Mouse (Mus musculus) megakaryocyte-erythroid progenitor cell, adult 5-6 weeks (primary cell): Measurements from ENCODE around the gene 4930544D05Rik. TPM values are rescaled to one million over a fixed set of nuclear protein-coding genes. Genes with fewer than 3 reads are reported as not detected.

Experiments
- ATAC-seq: replicated peaks from 2 replicates; pipeline ENCODE4 v1.8.0; 2016; ENCODE audit warnings: mild to moderate bottlenecking, inconsistent platforms; ENCODE audit not compliant: severe bottlenecking, poor library complexity, low FRiP score, low TSS enrichment
- total RNA-seq, 2 experiments: library from RNA; stranded (forward) in 1 of 2; stranded (reverse) in 1 of 2; fragments of 200-1000, 215-1000 nt in 1 of 2; fragments of >200 nt in 1 of 2; fragmentation: Nextera tagmentation in 1 of 2; gene quantifications; 2 replicates each; pipeline ENCODE4 v1.2.3; 2014 to 2017

4930544D05Rik gene
- total RNA-seq, 2 experiments from 2014 or later = not detected

DNA sequence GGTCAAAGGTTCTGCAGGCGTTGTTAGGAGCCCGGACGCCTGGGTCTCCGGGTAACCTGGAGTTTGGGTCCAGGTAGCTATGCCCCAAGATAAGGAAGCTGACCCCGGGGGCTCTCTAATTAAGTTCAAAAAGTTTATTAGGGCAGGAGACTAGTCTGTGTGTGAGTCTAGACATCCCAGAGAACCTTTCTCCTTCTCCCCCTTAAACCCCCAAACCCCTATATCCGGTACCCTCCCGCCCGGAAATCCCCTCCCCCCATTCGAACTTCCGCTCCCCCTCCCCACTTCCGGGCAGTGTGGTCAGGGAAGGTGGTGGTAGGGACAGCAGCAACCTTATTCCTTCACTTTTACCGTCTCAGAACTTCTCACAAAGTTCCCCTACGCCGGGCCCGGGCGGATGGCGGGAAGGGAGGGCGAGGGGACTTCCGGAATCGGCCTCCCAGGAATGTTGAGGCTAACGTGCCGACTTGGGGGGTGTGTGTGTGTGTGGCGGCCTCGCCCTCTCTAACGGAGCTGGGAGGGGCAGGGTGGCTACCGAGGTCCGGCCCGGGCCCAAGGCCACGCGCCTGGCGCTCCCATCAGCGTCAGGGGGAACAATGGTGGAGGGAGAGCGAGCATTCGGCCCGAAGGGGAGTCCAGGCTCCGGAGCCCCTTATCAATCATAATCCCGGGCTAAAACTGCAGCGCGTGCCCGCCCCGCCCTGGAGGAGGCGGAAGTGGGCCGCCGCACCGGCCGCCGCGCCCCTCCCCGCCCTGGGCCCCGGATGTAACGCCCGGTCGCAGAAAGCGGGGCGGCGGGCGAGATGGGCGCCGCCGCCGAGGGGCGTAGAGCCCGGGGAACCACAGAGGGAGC lies 37.9 kb downstream of the 4930544D05Rik start:
- 0 out of 2 replicates have a peak, but pooled peaks have one; percentile 8 for ATAC-seq

DNA sequence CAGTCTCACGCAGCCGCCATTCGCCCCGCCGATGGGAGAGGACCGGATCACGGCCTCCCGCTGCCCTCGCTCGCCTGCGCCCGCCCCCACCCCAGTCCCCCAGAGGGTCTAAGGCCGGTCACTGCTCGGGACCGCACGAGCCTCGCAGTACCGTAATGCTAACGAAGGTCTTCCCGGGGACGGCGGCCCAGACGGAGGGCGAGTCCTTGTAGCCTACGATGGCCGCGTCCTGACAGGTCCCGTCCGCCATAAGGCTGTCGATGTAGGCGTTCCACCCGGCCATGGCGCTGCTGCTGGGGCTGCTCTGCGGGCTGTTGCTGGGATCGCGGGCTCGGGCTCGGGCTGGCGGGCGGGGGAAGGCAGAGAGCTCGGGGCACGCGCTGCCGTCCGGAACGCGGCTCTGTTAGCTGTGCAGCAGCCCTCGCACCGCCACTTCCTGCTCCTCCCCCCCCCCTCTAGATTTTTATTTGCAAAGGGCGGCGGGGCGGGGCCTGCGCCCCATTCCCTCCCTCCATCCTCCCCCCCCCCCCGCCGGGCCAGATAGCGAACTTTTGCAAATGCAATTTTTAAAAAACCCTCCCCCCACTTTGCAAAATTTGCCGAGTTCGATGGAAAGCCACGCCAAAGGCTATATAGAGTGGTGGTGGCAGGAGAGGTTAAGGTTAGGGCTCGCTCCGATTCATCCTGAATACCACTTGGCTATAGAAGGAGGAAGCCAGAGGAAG lies 38.7 kb downstream of the 4930544D05Rik start, which contains the start of gene Pfn1:
Gene Pfn1, minus strand, starts transcription at position 447 of the 725 bp plus-strand sequence.
- peak; percentile 47 for ATAC-seq

DNA sequence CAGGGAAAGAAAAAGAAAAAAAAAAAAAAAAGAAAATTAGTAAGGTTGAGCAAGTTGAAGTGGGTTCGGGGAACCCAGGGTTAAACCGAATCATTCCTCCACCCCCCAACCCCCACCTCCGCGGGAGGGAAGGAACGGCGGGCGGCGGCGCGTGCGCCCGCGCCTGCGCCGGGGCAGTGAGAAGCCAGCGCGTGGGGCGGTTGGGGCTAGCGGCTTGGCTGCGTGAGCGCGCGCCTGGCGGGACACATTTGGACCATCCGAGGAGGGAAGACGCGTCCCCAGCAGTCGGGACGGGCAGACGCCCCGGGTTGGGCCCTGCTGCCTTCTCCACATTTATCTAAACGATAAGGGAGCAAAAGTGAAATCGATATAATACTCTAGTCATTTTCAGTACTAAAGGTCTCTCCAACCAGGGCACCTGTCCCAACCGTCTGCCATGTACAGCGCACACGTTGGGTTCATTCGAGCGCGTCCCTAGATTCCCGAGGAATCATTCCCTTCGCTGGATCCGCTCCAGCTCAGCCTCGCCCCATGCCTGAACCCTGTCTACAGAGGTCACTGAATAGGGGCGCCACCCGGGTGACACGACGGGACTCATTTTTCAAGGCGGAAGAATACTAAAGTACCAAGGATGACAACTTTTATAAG lies 39.4 kb downstream of the 4930544D05Rik start:
- ATAC-seq = peak; percentile 33

DNA sequence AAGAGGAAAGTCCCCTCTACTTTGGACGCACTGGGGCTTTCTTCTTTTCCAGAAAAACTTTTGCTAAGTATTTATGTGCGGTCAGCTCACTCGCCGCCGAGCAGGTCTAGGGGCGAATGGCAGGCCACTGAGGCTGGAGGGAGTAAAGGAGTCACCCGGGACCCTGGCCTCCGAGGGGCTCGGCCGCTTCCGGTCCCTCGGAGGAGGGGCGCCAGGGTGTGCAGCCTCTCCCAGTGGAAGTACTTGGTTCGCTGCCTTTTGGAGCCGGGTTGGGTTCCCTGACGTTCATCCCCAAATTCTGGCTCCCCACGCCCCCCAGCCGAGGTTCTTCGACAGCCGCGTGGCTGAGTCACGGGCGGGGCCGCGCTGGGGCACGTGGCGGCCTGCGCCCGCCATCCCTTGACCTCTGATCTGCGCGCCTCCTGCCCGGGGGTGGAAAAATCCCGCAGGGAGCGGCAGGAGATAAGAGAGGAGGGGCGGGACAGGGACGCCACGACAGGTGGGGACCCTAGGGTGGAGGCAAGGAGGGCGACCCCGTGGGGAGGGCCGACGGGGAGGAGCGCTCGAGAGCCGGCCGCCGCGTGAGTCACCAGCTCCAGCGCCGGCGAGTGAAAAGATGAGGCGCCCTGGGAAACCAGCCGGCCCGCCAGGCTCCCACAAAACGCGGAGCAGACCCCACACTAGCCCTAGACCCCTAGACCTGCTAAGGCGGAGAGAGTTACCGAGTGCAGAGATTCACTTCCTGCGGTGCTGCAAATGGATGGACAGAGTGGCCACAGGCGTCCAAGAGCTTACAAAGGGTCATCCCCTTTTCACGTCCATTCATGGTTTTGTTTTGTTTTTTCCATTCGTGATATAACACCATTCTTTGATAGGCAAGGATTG lies 40.2 kb downstream of the 4930544D05Rik start:
- no peak for ATAC-seq

DNA sequence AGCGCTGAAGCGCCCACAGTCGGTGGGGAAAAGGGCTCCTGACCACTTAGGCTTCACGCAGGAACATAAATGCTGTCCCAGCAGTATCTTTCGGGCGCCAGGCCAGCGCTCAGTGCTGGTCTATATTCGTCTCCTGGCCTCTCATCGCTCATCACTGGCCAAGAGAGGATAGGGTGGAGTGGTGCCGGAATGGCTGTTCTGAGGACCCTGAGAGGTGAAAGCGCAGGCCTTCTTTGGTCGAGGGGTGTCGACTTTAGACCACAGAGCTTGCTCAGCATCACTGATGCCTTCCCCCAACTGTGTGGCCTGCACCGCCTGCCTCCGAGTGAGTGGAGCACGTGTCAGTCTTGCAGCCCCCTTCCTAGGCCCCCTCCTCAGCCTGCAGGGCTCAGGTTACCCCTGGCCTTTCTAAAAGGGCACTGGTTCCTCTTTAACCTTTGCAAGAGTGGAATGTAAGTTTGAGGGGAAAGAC lies 40.8 kb downstream of the 4930544D05Rik start:
- ATAC-seq = no peak

DNA sequence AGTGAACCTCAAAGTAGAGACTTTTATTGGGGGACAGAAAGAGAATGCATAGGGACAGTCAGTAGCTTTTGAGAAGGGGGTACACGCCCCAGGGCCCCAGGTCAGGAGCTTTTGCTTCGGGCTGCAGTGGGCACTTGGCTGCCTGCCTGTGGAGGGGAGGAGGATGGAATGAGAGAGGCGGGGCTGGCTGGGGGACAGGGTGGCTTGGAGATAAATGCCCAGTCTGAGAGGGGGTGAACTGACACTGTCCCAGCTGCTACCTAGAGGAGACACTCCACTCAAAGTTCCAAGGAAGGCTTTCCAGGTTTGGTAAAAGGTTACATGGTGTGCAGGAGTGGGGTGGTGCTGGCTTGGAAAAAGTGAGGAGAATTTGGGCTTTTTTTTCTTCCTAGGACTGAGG lies 41.3 kb downstream of the 4930544D05Rik start, which contains the start of gene Eno3:
Gene Eno3, plus strand, starts transcription at position 239 of the 400 bp plus-strand sequence.
- no peak for ATAC-seq

DNA sequence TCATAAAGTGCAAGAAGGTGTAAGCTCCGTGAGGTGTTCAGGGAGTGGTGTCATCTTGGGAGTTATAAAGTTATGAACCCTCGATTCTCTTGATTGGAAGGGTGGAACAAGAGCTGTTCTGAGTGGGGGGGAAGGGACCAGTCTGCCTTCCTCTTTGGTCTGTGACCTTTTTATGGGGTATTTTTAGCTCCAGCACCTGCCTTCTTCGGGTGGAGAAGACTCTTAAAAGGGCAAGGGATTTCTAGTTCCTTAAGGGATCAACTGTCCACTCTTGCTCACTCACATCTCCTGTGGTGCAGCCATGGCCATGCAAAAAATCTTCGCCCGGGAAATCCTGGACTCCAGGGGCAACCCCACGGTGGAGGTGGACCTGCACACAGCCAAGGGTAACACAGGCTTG lies 41.9 kb downstream of the 4930544D05Rik start:
- ATAC-seq = no peak

DNA sequence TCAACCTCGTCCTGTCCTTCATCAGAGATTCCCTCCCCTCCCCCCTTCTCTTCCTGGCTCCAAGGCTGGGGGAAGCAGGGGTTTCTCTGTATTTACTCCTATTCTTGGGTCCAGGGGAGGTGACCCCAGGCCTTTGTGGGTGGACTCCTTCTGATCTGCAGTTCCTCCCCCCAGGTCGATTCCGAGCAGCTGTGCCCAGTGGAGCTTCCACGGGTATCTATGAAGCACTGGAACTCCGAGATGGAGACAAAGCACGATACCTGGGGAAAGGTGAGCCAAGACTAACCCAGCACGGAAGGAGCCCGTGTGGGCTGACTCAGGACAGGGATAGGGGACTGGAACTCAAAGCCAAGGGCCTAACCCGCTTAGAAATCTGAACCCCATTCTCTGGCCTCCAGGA lies 42.3 kb downstream of the 4930544D05Rik start:
- ATAC-seq = no peak

DNA sequence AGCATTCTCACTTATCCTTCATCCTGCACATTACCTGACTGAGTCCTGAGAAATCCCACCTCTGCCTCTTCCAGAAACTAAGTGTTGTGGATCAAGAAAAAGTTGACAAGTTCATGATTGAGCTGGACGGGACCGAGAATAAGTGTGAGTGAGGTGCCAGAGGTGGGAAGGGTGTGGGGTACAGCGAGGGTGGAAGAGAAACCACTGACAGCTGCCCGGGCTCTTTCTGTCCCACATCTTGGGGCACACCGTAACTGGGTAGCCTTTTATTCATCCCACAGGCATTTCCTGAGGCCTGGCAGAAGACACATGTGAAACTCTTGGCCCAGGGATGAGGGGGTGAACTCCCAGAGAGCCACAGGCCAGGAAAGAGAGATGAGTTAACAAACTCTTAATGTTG lies 42.9 kb downstream of the 4930544D05Rik start:
- no peak for ATAC-seq

DNA sequence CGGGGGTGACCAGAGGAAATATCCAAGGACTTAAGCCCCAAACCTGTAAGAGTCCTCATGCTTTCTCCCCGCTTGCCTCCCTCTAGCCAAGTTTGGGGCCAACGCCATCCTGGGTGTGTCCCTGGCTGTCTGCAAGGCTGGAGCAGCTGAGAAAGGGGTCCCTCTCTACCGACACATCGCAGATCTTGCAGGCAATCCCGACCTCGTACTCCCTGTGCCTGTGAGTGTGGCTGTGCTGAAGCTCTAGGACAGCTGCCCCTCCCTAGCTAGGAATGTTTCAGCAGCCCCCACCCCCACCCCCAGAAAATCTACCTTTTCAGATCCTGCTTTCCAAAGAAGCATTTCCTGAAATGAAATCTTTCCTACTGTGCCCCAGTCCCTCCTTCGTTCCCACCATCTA lies 43.3 kb downstream of the 4930544D05Rik start:
- no peak for ATAC-seq

DNA sequence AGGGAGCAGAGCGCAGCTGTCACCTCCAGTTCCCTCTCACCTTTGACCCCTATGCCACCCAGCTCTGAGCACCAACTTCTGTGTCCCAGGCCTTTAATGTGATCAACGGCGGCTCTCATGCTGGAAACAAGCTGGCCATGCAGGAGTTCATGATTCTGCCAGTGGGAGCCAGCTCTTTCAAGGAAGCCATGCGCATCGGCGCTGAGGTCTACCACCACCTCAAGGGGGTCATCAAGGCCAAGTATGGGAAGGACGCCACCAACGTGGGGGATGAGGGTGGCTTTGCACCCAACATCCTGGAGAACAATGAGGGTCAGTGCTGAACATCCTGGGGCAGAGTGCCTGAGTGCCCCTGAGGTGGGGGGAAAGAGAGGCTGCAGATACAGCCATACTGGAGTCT lies 44.9 kb downstream of the 4930544D05Rik start:
- ATAC-seq = no peak

DNA sequence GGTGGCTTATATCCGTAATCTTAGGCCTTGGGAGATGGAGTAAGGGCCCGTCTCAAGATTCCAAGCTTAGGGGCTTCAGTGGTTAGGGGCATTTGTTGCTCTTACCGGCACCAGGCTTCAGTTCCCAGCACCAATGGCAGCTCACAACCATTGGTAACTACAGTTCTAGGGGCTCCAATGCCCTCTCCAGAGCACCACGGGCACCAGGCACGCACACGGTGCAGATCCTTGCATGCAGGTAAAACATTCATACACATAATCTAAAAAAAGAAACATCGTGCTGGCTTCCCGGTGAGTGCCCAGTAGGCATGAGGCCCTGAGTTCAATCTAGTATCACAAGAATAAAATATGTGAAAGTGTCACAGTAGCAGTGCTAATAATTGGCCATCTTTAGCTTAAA lies 47.5 kb downstream of the 4930544D05Rik start:
- no peak for ATAC-seq

DNA sequence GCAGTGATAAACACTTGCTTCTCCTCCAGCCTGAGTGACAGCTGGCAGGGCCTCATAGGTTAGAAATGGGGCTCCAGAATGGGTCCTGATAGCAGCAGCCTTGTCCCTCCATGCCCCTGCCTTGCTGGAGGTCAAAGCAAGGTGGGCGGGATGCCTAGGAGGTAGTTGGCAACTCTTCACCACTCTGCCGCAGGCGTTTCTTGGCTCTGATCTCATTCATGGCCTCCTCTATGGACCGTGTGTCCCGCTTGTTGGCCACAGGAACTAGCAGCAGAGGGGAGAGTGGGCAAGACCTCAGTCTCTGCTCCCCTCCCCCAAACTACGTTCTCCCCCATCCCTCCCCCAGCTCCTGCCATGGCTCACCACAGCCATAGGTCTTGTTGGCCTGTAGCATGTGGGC lies 48.3 kb downstream of the 4930544D05Rik start:
- ATAC-seq = no peak

DNA sequence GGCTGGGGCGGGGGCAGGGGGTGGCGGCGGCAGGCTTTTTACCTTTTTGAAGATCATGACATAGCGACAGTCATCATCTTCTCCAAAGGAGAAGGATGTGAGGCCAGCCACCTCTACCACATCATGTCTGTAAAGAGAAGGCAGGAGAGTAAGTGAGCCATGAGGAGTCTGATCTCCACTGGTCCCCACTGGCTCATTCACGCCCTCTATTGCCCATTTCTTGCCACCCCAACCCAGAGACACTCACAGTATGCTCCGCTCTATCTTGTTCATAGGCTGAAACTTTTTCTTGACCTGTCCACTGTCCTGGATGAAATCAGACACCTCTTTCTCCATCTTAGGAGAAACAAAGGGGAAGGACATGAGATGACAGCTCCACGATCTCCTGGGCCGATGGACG lies 49.1 kb downstream of the 4930544D05Rik start:
- ATAC-seq = no peak

Other genes starting within 250 kb of the 4930544D05Rik start
- gene Pelp1, start 205.8 kb upstream of the 4930544D05Rik start, total RNA-seq (2014; fragmentation: Nextera tagmentation) = 44.4 and 55.9 TPM in 2 replicates
- gene Pelp1, start 205.8 kb upstream of the 4930544D05Rik start, total RNA-seq (2017) = 10.0 and 12.9 TPM in 2 replicates
- 41.8 and 43.2 TPM in 2 replicates for gene Arrb2, start 183.2 kb upstream of the 4930544D05Rik start, total RNA-seq (2014; fragmentation: Nextera tagmentation)
- gene Arrb2, start 183.2 kb upstream of the 4930544D05Rik start, total RNA-seq (2017) = 21.7 and 32.6 TPM in 2 replicates
- gene Med11, start 163.9 kb upstream of the 4930544D05Rik start, total RNA-seq (2014; fragmentation: Nextera tagmentation) = 25.5 and 34.8 TPM in 2 replicates
- gene Med11, start 163.9 kb upstream of the 4930544D05Rik start, total RNA-seq (2017) = 38.6 and 46.5 TPM in 2 replicates
- gene Zmynd15, start 156.4 kb upstream of the 4930544D05Rik start, total RNA-seq (2014; fragmentation: Nextera tagmentation) = 0.30 and 0.94 TPM in 2 replicates
- not detected in 2 replicates for gene Zmynd15, start 156.4 kb upstream of the 4930544D05Rik start, total RNA-seq (2017)
- gene Cxcl16, start 155.9 kb upstream of the 4930544D05Rik start, total RNA-seq (2014; fragmentation: Nextera tagmentation) = 0.99 TPM in 1 of 2 replicates, not detected in the other
- gene Cxcl16, start 155.9 kb upstream of the 4930544D05Rik start, total RNA-seq (2017) = 0.08 TPM in 1 of 2 replicates, not detected in the other
- not detected in 2 replicates for gene Tm4sf5, start 110.6 kb upstream of the 4930544D05Rik start, total RNA-seq (2014; fragmentation: Nextera tagmentation)
- gene Tm4sf5, start 110.6 kb upstream of the 4930544D05Rik start, total RNA-seq (2017) = not detected in 2 replicates
- not detected in 2 replicates for gene Vmo1, start 101.2 kb upstream of the 4930544D05Rik start, total RNA-seq (2014; fragmentation: Nextera tagmentation)
- gene Vmo1, start 101.2 kb upstream of the 4930544D05Rik start, total RNA-seq (2017) = not detected in 2 replicates
- gene Gltpd2, start 96.7 kb upstream of the 4930544D05Rik start, total RNA-seq (2014; fragmentation: Nextera tagmentation) = not detected in 2 replicates
- gene Gltpd2, start 96.7 kb upstream of the 4930544D05Rik start, total RNA-seq (2017) = not detected in 2 replicates
- 299 and 333 TPM in 2 replicates for gene Psmb6, start 90.5 kb upstream of the 4930544D05Rik start, total RNA-seq (2014; fragmentation: Nextera tagmentation)
- gene Psmb6, start 90.5 kb upstream of the 4930544D05Rik start, total RNA-seq (2017) = 225 and 305 TPM in 2 replicates
- gene Gm40193, start 82.9 kb upstream of the 4930544D05Rik start, total RNA-seq (2014; fragmentation: Nextera tagmentation) = not detected in 2 replicates
- gene Gm40193, start 82.9 kb upstream of the 4930544D05Rik start, total RNA-seq (2017) = not detected in 2 replicates
- gene Pld2, start 75.8 kb upstream of the 4930544D05Rik start, total RNA-seq (2014; fragmentation: Nextera tagmentation) = not detected in 2 replicates
- gene Pld2, start 75.8 kb upstream of the 4930544D05Rik start, total RNA-seq (2017) = 0.47 TPM in 1 of 2 replicates, not detected in the other
- 44.7 and 61.0 TPM in 2 replicates for gene Mink1, start 53.0 kb upstream of the 4930544D05Rik start, total RNA-seq (2014; fragmentation: Nextera tagmentation)
- 18.2 and 19.8 TPM in 2 replicates for gene Mink1, start 53.0 kb upstream of the 4930544D05Rik start, total RNA-seq (2017)
- gene Chrne, start 3.4 kb downstream of the 4930544D05Rik start, total RNA-seq (2014; fragmentation: Nextera tagmentation) = 3.0 TPM in 1 of 2 replicates, not detected in the other
- gene Chrne, start 3.4 kb downstream of the 4930544D05Rik start, total RNA-seq (2017) = not detected in 2 replicates
- gene Gp1ba, start 23.3 kb downstream of the 4930544D05Rik start, total RNA-seq (2014; fragmentation: Nextera tagmentation) = 3.6 and 10.4 TPM in 2 replicates
- 0.50 and 0.85 TPM in 2 replicates for gene Gp1ba, start 23.3 kb downstream of the 4930544D05Rik start, total RNA-seq (2017)
- gene Rnf167, start 31.4 kb downstream of the 4930544D05Rik start, total RNA-seq (2014; fragmentation: Nextera tagmentation) = 92.8 and 95.5 TPM in 2 replicates
- 42.3 and 53.4 TPM in 2 replicates for gene Rnf167, start 31.4 kb downstream of the 4930544D05Rik start, total RNA-seq (2017)
- gene Slc25a11, start 31.6 kb downstream of the 4930544D05Rik start, total RNA-seq (2014; fragmentation: Nextera tagmentation) = 62.3 and 63.1 TPM in 2 replicates
- gene Slc25a11, start 31.6 kb downstream of the 4930544D05Rik start, total RNA-seq (2017) = 33.1 and 36.2 TPM in 2 replicates
- gene Pfn1, start 38.8 kb downstream of the 4930544D05Rik start, total RNA-seq (2014; fragmentation: Nextera tagmentation) = 1,236 and 1,373 TPM in 2 replicates
- 377 and 675 TPM in 2 replicates for gene Pfn1, start 38.8 kb downstream of the 4930544D05Rik start, total RNA-seq (2017)
- 16.7 and 33.7 TPM in 2 replicates for gene Eno3, start 41.4 kb downstream of the 4930544D05Rik start, total RNA-seq (2014; fragmentation: Nextera tagmentation)
- 8.4 and 16.5 TPM in 2 replicates for gene Eno3, start 41.4 kb downstream of the 4930544D05Rik start, total RNA-seq (2017)
- 61.3 and 88.7 TPM in 2 replicates for gene Spag7, start 53.6 kb downstream of the 4930544D05Rik start, total RNA-seq (2014; fragmentation: Nextera tagmentation)
- gene Spag7, start 53.6 kb downstream of the 4930544D05Rik start, total RNA-seq (2017) = 59.9 and 60.5 TPM in 2 replicates
- gene Camta2, start 72.3 kb downstream of the 4930544D05Rik start, total RNA-seq (2014; fragmentation: Nextera tagmentation) = 14.6 and 17.4 TPM in 2 replicates
- gene Camta2, start 72.3 kb downstream of the 4930544D05Rik start, total RNA-seq (2017) = 0.91 and 7.1 TPM in 2 replicates
- gene Inca1, start 84.3 kb downstream of the 4930544D05Rik start, total RNA-seq (2014; fragmentation: Nextera tagmentation) = 0.69 TPM in 1 of 2 replicates, not detected in the other
- 0.42 TPM in 1 of 2 replicates, not detected in the other for gene Inca1, start 84.3 kb downstream of the 4930544D05Rik start, total RNA-seq (2017)
- 3.9 and 8.3 TPM in 2 replicates for gene Kif1c, start 84.7 kb downstream of the 4930544D05Rik start, total RNA-seq (2014; fragmentation: Nextera tagmentation)
- gene Kif1c, start 84.7 kb downstream of the 4930544D05Rik start, total RNA-seq (2017) = 5.4 and 13.2 TPM in 2 replicates
- gene Zfp3, start 148.4 kb downstream of the 4930544D05Rik start, total RNA-seq (2014; fragmentation: Nextera tagmentation) = 3.1 and 5.6 TPM in 2 replicates
- gene Zfp3, start 148.4 kb downstream of the 4930544D05Rik start, total RNA-seq (2017) = 1.6 and 3.9 TPM in 2 replicates
- not detected in 2 replicates for gene Scimp, start 196.7 kb downstream of the 4930544D05Rik start, total RNA-seq (2014; fragmentation: Nextera tagmentation)
- 0.99 TPM in 1 of 2 replicates, not detected in the other for gene Scimp, start 196.7 kb downstream of the 4930544D05Rik start, total RNA-seq (2017)
- gene Rabep1, start 228.9 kb downstream of the 4930544D05Rik start, total RNA-seq (2014; fragmentation: Nextera tagmentation) = 27.3 and 29.6 TPM in 2 replicates
- 72.8 and 75.8 TPM in 2 replicates for gene Rabep1, start 228.9 kb downstream of the 4930544D05Rik start, total RNA-seq (2017)